Mouse (Mus musculus) stomach, embryonic 16.5 days (tissue): ENCODE results near the gene Rab11fip3. TPM values are rescaled to one million over a fixed set of nuclear protein-coding genes. Genes with fewer than 3 reads are reported as not detected.

Experiments used
- ATAC-seq: fragments of 200-750 bp; cut with Nextera tagmentation; 2 replicates; pipeline ENCODE4 v1.8.0; 2017; ENCODE audit warnings: moderate number of reproducible peaks, moderate TSS enrichment; ENCODE audit not compliant: insufficient read depth, low FRiP score
- H3K27ac ChIP-seq: fragments of 300-500 bp; sonication (generic); 2 replicates; pipeline ENCODE4 v1.5.1; 2014; ENCODE audit warnings: low read length
- H3K27me3 ChIP-seq: fragments of 300-500 bp; sonication (generic); 2 replicates; pipeline ENCODE4 v1.6.1; 2014; ENCODE audit warnings: low read length, control low read depth, mixed read lengths; ENCODE audit not compliant: control insufficient read depth, insufficient read depth
- H3K36me3 ChIP-seq: fragments of 300-500 bp; sonication (generic); 2 replicates; pipeline ENCODE4 v1.6.1; 2014; ENCODE audit warnings: low read length; ENCODE audit not compliant: control insufficient read depth, insufficient read depth
- H3K4me1 ChIP-seq: fragments of 300-500 bp; sonication (generic); 2 replicates; pipeline ENCODE4 v1.6.1; 2014; ENCODE audit warnings: low read length, control low read depth, mixed read lengths; ENCODE audit not compliant: control insufficient read depth, insufficient read depth
- H3K4me2 ChIP-seq: fragments of 300-500 bp; sonication (generic); 2 replicates; pipeline ENCODE4 v1.6.1; 2014; ENCODE audit warnings: low read depth, low read length, mixed read lengths
- H3K4me3 ChIP-seq: fragments of 300-500 bp; sonication (generic); replicated peaks from 2 replicates; pipeline ENCODE4 v1.5.1; 2014; ENCODE audit warnings: mild to moderate bottlenecking, low read length
- H3K9ac ChIP-seq: fragments of 300-500 bp; sonication (generic); 2 replicates; pipeline ENCODE4 v1.6.1; 2014; ENCODE audit warnings: low read length
- H3K9me3 ChIP-seq: fragments of 300-500 bp; sonication (generic); replicated peaks from 2 replicates; pipeline ENCODE4 v1.6.1; 2016; ENCODE audit warnings: low read length, control low read depth; ENCODE audit not compliant: control insufficient read depth
- WGBS: fragments of 180-500 bp; shearing (Covaris S2); extraction: QIAGEN DNeasy Blood & Tissue Kit; methylation state at CpG from one replicate; pipeline ENCODE4 v1.1.7; 2014; 5-methylcytosine and 5-hydroxymethylcytosine counted together
- polyA plus RNA-seq: library from polyadenylated mRNA; unstranded; fragments of >200 nt; fragmentation: Nextera tagmentation; extraction: Ambion mirVana; gene quantifications from 2 replicates; pipeline ENCODE4 v1.2.1, GENCODE M21; 2015

The Rab11fip3 gene
- polyA plus RNA-seq, 1 experiment from 2014 or later: 6.9 TPM

- H3K4me2 ChIP-seq: no peak within 1 kb of the TSS
- H3K27ac ChIP-seq: no peak within 1 kb of the TSS
- no peak for ATAC-seq
- no peaks in the 10 kb centered on the region for H3K27me3 ChIP-seq
- WGBS: 45% methylated on average over 6 of the region's 6 CpGs
- no peaks in the 10 kb centered on the region for H3K9me3 ChIP-seq
- H3K36me3 ChIP-seq: no peaks in the 10 kb centered on the region
- H3K4me1 ChIP-seq: peaks cover 8% of the 10 kb centered on the region
- no peak within 1 kb of the TSS for H3K9ac ChIP-seq
- H3K4me3 ChIP-seq: no peak within 1 kb of the TSS
Observed at GRCm38 (mm10) chr17:25944366-25945163, 124.8 kb downstream of the Rab11fip3 start, which contains the start of the genes Pigq and Nhlrc4. Gene Pigq, minus strand, starts transcription at chr17:25944936. Gene Nhlrc4, minus strand, starts transcription at chr17:25944961.

DNA sequence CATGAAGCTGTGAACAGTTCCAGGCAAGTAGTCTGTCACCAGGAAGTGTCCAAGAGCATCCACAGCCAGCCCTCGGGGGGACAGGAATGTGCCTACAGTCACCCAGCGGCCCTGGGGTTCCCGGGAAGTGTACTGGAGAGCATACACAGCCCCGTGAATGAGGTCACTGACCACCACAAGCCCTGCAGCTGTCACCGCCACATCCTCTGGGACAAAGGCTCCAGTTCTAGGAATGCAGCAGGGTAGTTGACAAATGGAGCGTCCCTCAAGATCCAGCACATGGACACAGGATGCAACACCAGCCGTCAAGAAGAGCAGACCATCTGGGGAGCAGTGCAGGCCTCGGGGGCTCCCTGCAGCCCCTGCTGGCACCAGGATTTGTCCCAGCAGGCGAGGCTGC lies 125.6 kb downstream of the Rab11fip3 start:
- WGBS: 71% methylated on average over 9 of the region's 9 CpGs
- Histone ChIP-seq H3K27ac (no peak overlapping the region), H3K9me3 (no peaks in the 10 kb centered on the region), H3K4me2 (no peak overlapping the region), H3K36me3 (no peaks in the 10 kb centered on the region), H3K27me3 (no peaks in the 10 kb centered on the region), H3K4me1 (peaks cover 8% of the 10 kb centered on the region), H3K9ac (no peak overlapping the region), H3K4me3 (no peak overlapping the region)
- ATAC-seq: no peak

GRCm38 (mm10) chr17:25943221-25943620 lies 126.1 kb downstream of the Rab11fip3 start:
- no peak overlapping the region for H3K4me2 ChIP-seq
- 76% methylated on average over 3 of the region's 3 CpGs for WGBS
- no peak overlapping the region for H3K9ac ChIP-seq
- peak overlapping the region; percentile 33; the same call in 1 of the 2 replicates for H3K27ac ChIP-seq
- no peaks in the 10 kb centered on the region for H3K27me3 ChIP-seq
- peaks cover 8% of the 10 kb centered on the region for H3K4me1 ChIP-seq
- H3K9me3 ChIP-seq: no peaks in the 10 kb centered on the region
- no peak for ATAC-seq
- no peak overlapping the region for H3K4me3 ChIP-seq
- no peaks in the 10 kb centered on the region for H3K36me3 ChIP-seq

DNA sequence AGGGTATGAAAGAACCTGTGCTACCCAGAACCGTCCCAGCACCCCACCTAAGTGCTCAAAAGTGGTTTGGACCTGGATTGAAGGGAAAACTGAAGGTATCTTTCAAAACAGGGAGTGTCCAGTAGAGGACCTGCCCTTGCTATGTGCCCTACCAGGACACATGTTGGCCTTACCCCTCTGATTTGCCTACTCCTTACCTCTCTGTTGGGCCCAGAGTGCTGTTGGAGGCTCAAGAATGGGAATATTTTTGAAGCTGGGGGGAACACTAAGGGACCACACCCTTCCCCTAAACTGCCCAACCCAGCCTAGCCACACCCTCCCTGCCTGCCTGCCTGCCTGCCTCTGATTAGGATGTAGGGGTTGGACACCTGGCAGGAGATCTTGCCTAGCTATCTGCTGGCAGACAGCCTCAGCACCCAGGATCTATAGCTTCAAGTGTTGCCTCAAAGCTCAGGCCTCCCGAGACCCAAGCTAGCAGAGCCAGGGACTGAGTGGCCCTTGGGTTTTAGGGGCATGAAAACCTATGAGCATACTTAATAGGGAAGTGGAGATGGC lies 126.7 kb downstream of the Rab11fip3 start:
- ATAC-seq: peak; percentile 55
- WGBS: 69% methylated on average over 2 of the region's 2 CpGs
- Histone ChIP-seq H3K9ac (no peak overlapping the region), H3K4me2 (no peak overlapping the region), H3K9me3 (no peaks in the 10 kb centered on the region), H3K27ac (peak overlapping the region; percentile 33; the same call in 1 of the 2 replicates), H3K36me3 (no peaks in the 10 kb centered on the region), H3K27me3 (no peaks in the 10 kb centered on the region), H3K4me3 (no peak overlapping the region), H3K4me1 (peaks cover 8% of the 10 kb centered on the region)

DNA sequence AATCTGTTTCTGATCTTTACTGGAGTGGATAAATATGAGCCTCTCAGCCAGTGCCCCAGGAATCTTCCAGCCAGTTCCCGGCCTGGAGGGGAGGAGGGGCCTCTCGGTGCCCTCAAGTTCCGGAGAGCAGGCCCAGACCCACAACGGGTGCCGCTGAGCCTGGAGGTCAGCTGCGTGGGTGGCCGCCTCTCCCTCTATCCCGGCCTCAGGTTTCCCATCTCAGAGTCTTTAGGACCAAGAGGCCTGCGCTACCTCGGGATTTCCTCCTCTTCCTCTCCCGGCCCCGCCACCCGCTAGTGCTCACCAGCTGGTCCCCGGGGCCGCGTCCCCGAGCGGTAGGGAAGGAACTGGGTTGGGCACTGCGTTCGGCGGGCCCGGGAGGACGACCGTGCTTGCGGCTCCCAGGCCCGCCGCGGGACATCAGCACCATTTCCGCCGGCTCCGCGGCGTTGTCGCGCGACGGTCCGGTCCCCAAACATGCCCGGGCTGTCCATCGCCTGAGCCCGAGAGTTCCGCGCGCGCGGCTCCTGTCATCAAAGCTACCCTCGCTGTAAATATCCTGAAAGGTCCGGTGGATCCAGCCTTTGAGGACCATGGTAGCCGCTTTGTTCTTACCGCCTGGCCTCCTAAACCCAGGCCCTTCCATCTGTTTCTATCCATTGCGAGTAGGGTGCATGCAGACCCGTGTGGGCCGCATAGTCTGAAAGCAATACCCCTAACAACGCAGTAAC lies 127.7 kb downstream of the Rab11fip3 start:
- H3K9ac ChIP-seq: peak overlapping the region; percentile 99
- H3K9me3 ChIP-seq: no peaks in the 10 kb centered on the region

More for the DNA sequence above, 127.7 kb downstream of the Rab11fip3 start:
- H3K27me3 ChIP-seq: no peaks in the 10 kb centered on the region
- peaks cover 8% of the 10 kb centered on the region for H3K4me1 ChIP-seq
- ATAC-seq: peak; percentile 67; the same call in 1 of the 2 replicates
- peak overlapping the region; percentile 98 for H3K4me3 ChIP-seq
- H3K36me3 ChIP-seq: peaks cover 2% of the 10 kb centered on the region; the same call in 1 of the 2 replicates
- 2% methylated on average over 54 of the region's 54 CpGs for WGBS
- peak overlapping the region; percentile 88 for H3K27ac ChIP-seq
- H3K4me2 ChIP-seq: peak overlapping the region; percentile 77

Other genes with a start within 250 kb of the Rab11fip3 start
- gene Wdr24, start 245.9 kb downstream of the Rab11fip3 start, polyA plus RNA-seq: 24.7 and 28.6 TPM in 2 replicates
- 56.7 and 58.1 TPM in 2 replicates for gene Jmjd8, start 240.7 kb downstream of the Rab11fip3 start, polyA plus RNA-seq
- 312 and 314 TPM in 2 replicates for gene Stub1, start 236.2 kb downstream of the Rab11fip3 start, polyA plus RNA-seq
- gene Rhbdl1, start 232.3 kb downstream of the Rab11fip3 start, polyA plus RNA-seq: 2.5 and 2.8 TPM in 2 replicates
- 2.7 and 3.4 TPM in 2 replicates for gene Gm20683, start 227.8 kb downstream of the Rab11fip3 start, polyA plus RNA-seq
- gene Rhot2, start 224.7 kb downstream of the Rab11fip3 start, polyA plus RNA-seq: 22.4 and 23.5 TPM in 2 replicates
- 20.9 and 22.1 TPM in 2 replicates for gene Wdr90, start 208.1 kb downstream of the Rab11fip3 start, polyA plus RNA-seq
- 41.5 and 49.4 TPM in 2 replicates for gene Mcrip2, start 200.8 kb downstream of the Rab11fip3 start, polyA plus RNA-seq
- gene Mettl26, start 194.5 kb downstream of the Rab11fip3 start, polyA plus RNA-seq: 57.1 and 63.8 TPM in 2 replicates
- 0.42 and 0.56 TPM in 2 replicates for gene Wfikkn1, start 188.7 kb downstream of the Rab11fip3 start, polyA plus RNA-seq
- 26.3 and 27.7 TPM in 2 replicates for gene Rab40c, start 149.8 kb downstream of the Rab11fip3 start, polyA plus RNA-seq
- 57.2 and 62.0 TPM in 2 replicates for gene Pigq, start 124.6 kb downstream of the Rab11fip3 start, polyA plus RNA-seq
- 0.12 and 0.66 TPM in 2 replicates for gene Nhlrc4, start 124.6 kb downstream of the Rab11fip3 start, polyA plus RNA-seq
- 0.11 and 0.31 TPM in 2 replicates for gene A930017K11Rik, start 117.0 kb downstream of the Rab11fip3 start, polyA plus RNA-seq
- gene Capn15, start 83.8 kb downstream of the Rab11fip3 start, polyA plus RNA-seq: 21.6 and 23.3 TPM in 2 replicates
- 47.1 and 56.6 TPM in 2 replicates for gene Decr2, start 20.8 kb upstream of the Rab11fip3 start, polyA plus RNA-seq
- 67.7 and 74.7 TPM in 2 replicates for gene Nme4, start 26.0 kb upstream of the Rab11fip3 start, polyA plus RNA-seq
- gene Tmem8, start 43.7 kb upstream of the Rab11fip3 start, polyA plus RNA-seq: 5.7 and 6.9 TPM in 2 replicates
- gene Mrpl28, start 53.9 kb upstream of the Rab11fip3 start, polyA plus RNA-seq: 184 and 201 TPM in 2 replicates
- 6.4 and 6.6 TPM in 2 replicates for gene Axin1, start 69.1 kb upstream of the Rab11fip3 start, polyA plus RNA-seq
- 192 and 218 TPM in 2 replicates for gene Pdia2, start 129.5 kb upstream of the Rab11fip3 start, polyA plus RNA-seq
- 40.3 and 42.7 TPM in 2 replicates for gene Rgs11, start 133.4 kb upstream of the Rab11fip3 start, polyA plus RNA-seq
- 24.0 and 25.9 TPM in 2 replicates for gene Arhgdig, start 138.2 kb upstream of the Rab11fip3 start, polyA plus RNA-seq
- 89.0 and 101 TPM in 2 replicates for gene Fam234a, start 174.7 kb upstream of the Rab11fip3 start, polyA plus RNA-seq
- gene Luc7l, start 183.3 kb upstream of the Rab11fip3 start, polyA plus RNA-seq: 80.5 and 84.3 TPM in 2 replicates